Mouse (Mus musculus) forebrain, embryonic 12.5 days (tissue): ENCODE results near the gene Pde4b. TPM values are rescaled to one million over a fixed set of nuclear protein-coding genes. Genes with fewer than 3 reads are reported as not detected.
A peak's percentile ranks its signal among the peaks of the same experiment; 100 is the strongest.

Source experiments
- ATAC-seq: fragments of 200-750 bp; cut with Nextera tagmentation; 2 replicates; pipeline ENCODE4 v1.8.0; 2017; ENCODE audit warnings: moderate TSS enrichment; ENCODE audit not compliant: low FRiP score
- H3K27ac ChIP-seq: fragments of 300-500 bp; sonication (generic); 2 replicates; pipeline ENCODE4 v1.5.1; 2016; ENCODE audit warnings: mild to moderate bottlenecking
- H3K27me3 ChIP-seq: fragments of 300-500 bp; sonication (generic); 2 replicates; pipeline ENCODE4 v1.6.1; 2016; ENCODE audit warnings: mild to moderate bottlenecking
- H3K36me3 ChIP-seq: fragments of 300-500 bp; sonication (generic); replicated peaks from 2 replicates; pipeline ENCODE4 v1.6.1; 2016; ENCODE audit warnings: mild to moderate bottlenecking
- H3K4me1 ChIP-seq: fragments of 300-500 bp; sonication (generic); 2 replicates; pipeline ENCODE4 v1.6.1; 2016
- H3K4me2 ChIP-seq: fragments of 300-500 bp; sonication (generic); 2 replicates; pipeline ENCODE4 v1.6.1; 2016; ENCODE audit warnings: mild to moderate bottlenecking, moderate library complexity
- H3K4me3 ChIP-seq: fragments of 300-500 bp; sonication (generic); replicated peaks from 2 replicates; pipeline ENCODE4 v1.5.1; 2016; ENCODE audit warnings: mild to moderate bottlenecking
- H3K9ac ChIP-seq: fragments of 300-500 bp; sonication (generic); 2 replicates; pipeline ENCODE4 v1.6.1; 2016; ENCODE audit warnings: mild to moderate bottlenecking
- H3K9me3 ChIP-seq: fragments of 300-500 bp; sonication (generic); 2 replicates; pipeline ENCODE4 v1.6.1; 2016
- WGBS: fragments of 180-500 bp; shearing (Covaris S2); methylation state at CpG from one replicate; pipeline ENCODE4 v1.1.7; 2016; 5-methylcytosine and 5-hydroxymethylcytosine counted together
- polyA plus RNA-seq: library from polyadenylated mRNA; unstranded; fragments of >200 nt; fragmentation: Nextera tagmentation; extraction: Ambion mirVana; gene quantifications from 2 replicates; pipeline ENCODE4 v1.2.1, GENCODE M21; 2016

The Pde4b gene
- polyA plus RNA-seq, 1 experiment from 2014 or later = 7.5 TPM

GRCm38 (mm10) chr4:102530797-102531196, 443.5 kb downstream of the Pde4b start:
- no peak for ATAC-seq
- Histone ChIP-seq H3K9me3 (no peaks in the 10 kb centered on the region), H3K36me3 (no peaks in the 10 kb centered on the region), H3K9ac (no peak overlapping the region), H3K4me3 (no peak overlapping the region), H3K4me2 (no peak overlapping the region), H3K27ac (no peak overlapping the region), H3K4me1 (peaks cover 21% of the 10 kb centered on the region), H3K27me3 (0 out of 2 replicates have a peak, but pooled peaks cover 5% of the 10 kb centered on the region)
- WGBS = 83% methylated on average over 4 of the region's 4 CpGs

- Histone ChIP-seq H3K4me1 (peaks cover 21% of the 10 kb centered on the region), H3K36me3 (no peaks in the 10 kb centered on the region), H3K9me3 (no peaks in the 10 kb centered on the region), H3K27ac (no peak overlapping the region), H3K4me2 (no peak overlapping the region), H3K9ac (no peak overlapping the region), H3K27me3 (0 out of 2 replicates have a peak, but pooled peaks cover 5% of the 10 kb centered on the region), H3K4me3 (no peak overlapping the region)
- WGBS = 75% methylated on average over 4 of the region's 4 CpGs
- ATAC-seq = no peak
Observed at GRCm38 (mm10) chr4:102531729-102532128, 444.4 kb downstream of the Pde4b start.

GRCm38 (mm10) chr4:102533183-102534048, 446.1 kb downstream of the Pde4b start:
- 0 out of 2 replicates have a peak, but pooled peaks have one; percentile 27 for ATAC-seq
- Histone ChIP-seq H3K27ac (0 out of 2 replicates have a peak overlapping the region, but pooled peaks have one; percentile 46), H3K4me3 (no peak overlapping the region), H3K36me3 (no peaks in the 10 kb centered on the region), H3K9me3 (no peaks in the 10 kb centered on the region), H3K27me3 (0 out of 2 replicates have a peak, but pooled peaks cover 8% of the 10 kb centered on the region), H3K4me2 (no peak overlapping the region), H3K4me1 (peaks cover 18% of the 10 kb centered on the region), H3K9ac (no peak overlapping the region)
- WGBS = 54% methylated on average over 8 of the region's 8 CpGs

- 30% methylated on average over 5 of the region's 5 CpGs for WGBS
- H3K27ac ChIP-seq = peak overlapping the region; percentile 46; the same call in 1 of the 2 replicates
Observed at GRCm38 (mm10) chr4:102534049-102534730, 446.8 kb downstream of the Pde4b start.

GRCm38 (mm10) chr4:102535886-102536285, 448.5 kb downstream of the Pde4b start:
- Histone ChIP-seq H3K36me3 (no peaks in the 10 kb centered on the region), H3K4me3 (no peak overlapping the region), H3K4me1 (peaks cover 15% of the 10 kb centered on the region), H3K27me3 (0 out of 2 replicates have a peak, but pooled peaks cover 8% of the 10 kb centered on the region), H3K9me3 (no peaks in the 10 kb centered on the region), H3K4me2 (no peak overlapping the region), H3K9ac (no peak overlapping the region), H3K27ac (no peak overlapping the region)
- no peak for ATAC-seq
- 79% methylated on average over 3 of the region's 3 CpGs for WGBS

More at GRCm38 (mm10) chr4:102534049-102534730, 446.8 kb downstream of the Pde4b start:
- H3K36me3 ChIP-seq = no peaks in the 10 kb centered on the region
- H3K4me3 ChIP-seq = no peak overlapping the region
- H3K9ac ChIP-seq = no peak overlapping the region
- H3K27me3 ChIP-seq = 0 out of 2 replicates have a peak, but pooled peaks cover 8% of the 10 kb centered on the region
- peaks cover 15% of the 10 kb centered on the region for H3K4me1 ChIP-seq
- ATAC-seq = peak; percentile 85
- no peaks in the 10 kb centered on the region for H3K9me3 ChIP-seq
- H3K4me2 ChIP-seq = no peak overlapping the region

- Histone ChIP-seq H3K9me3 (no peaks in the 10 kb centered on the region), H3K4me1 (peaks cover 15% of the 10 kb centered on the region), H3K27ac (no peak overlapping the region), H3K36me3 (no peaks in the 10 kb centered on the region), H3K27me3 (0 out of 2 replicates have a peak, but pooled peaks cover 8% of the 10 kb centered on the region), H3K4me2 (no peak overlapping the region), H3K4me3 (no peak overlapping the region), H3K9ac (no peak overlapping the region)
- no peak for ATAC-seq
- WGBS = 83% methylated on average over 1 of the region's 1 CpGs
Observed at GRCm38 (mm10) chr4:102538266-102538665, 450.9 kb downstream of the Pde4b start.

- H3K4me3 ChIP-seq = no peak overlapping the region
- peaks cover 10% of the 10 kb centered on the region for H3K4me1 ChIP-seq
- 0 out of 2 replicates have a peak, but pooled peaks cover 8% of the 10 kb centered on the region for H3K27me3 ChIP-seq
- H3K27ac ChIP-seq = no peak overlapping the region
- H3K36me3 ChIP-seq = no peaks in the 10 kb centered on the region
- no peak overlapping the region for H3K4me2 ChIP-seq
- no peak overlapping the region for H3K9ac ChIP-seq
- H3K9me3 ChIP-seq = no peaks in the 10 kb centered on the region
- 81% methylated on average over 2 of the region's 2 CpGs for WGBS
- no peak for ATAC-seq
Observed at GRCm38 (mm10) chr4:102538793-102539192, 451.4 kb downstream of the Pde4b start.

GRCm38 (mm10) chr4:102539598-102540180, 452.3 kb downstream of the Pde4b start:
- Histone ChIP-seq H3K4me1 (0 out of 2 replicates have a peak, but pooled peaks cover 2% of the 10 kb centered on the region), H3K4me2 (no peak overlapping the region), H3K4me3 (no peak overlapping the region), H3K9me3 (no peaks in the 10 kb centered on the region), H3K27me3 (0 out of 2 replicates have a peak, but pooled peaks cover 8% of the 10 kb centered on the region), H3K27ac (no peak overlapping the region), H3K9ac (no peak overlapping the region), H3K36me3 (no peaks in the 10 kb centered on the region)
- 84% methylated on average over 5 of the region's 5 CpGs for WGBS
- no peak for ATAC-seq

GRCm38 (mm10) chr4:102542976-102543375, 455.6 kb downstream of the Pde4b start:
- Histone ChIP-seq H3K27ac (no peak overlapping the region), H3K9me3 (no peaks in the 10 kb centered on the region), H3K4me3 (no peak overlapping the region), H3K4me1 (no peaks in the 10 kb centered on the region), H3K4me2 (no peak overlapping the region), H3K36me3 (no peaks in the 10 kb centered on the region), H3K9ac (no peak overlapping the region), H3K27me3 (no peaks in the 10 kb centered on the region)
- ATAC-seq = no peak
- 92% methylated on average over 3 of the region's 3 CpGs for WGBS

- no peaks in the 10 kb centered on the region for H3K27me3 ChIP-seq
- no peaks in the 10 kb centered on the region for H3K4me1 ChIP-seq
- no peaks in the 10 kb centered on the region for H3K36me3 ChIP-seq
- no peak overlapping the region for H3K4me3 ChIP-seq
- H3K27ac ChIP-seq = no peak overlapping the region
- no peak overlapping the region for H3K4me2 ChIP-seq
- no peaks in the 10 kb centered on the region for H3K9me3 ChIP-seq
- no peak for ATAC-seq
- WGBS = 91% methylated on average over 4 of the region's 4 CpGs
- H3K9ac ChIP-seq = no peak overlapping the region
Observed at GRCm38 (mm10) chr4:102545226-102545625, 457.9 kb downstream of the Pde4b start.

GRCm38 (mm10) chr4:102555566-102555965, 468.2 kb downstream of the Pde4b start:
- H3K9me3 ChIP-seq = no peaks in the 10 kb centered on the region
- H3K9ac ChIP-seq = no peak overlapping the region
- H3K4me3 ChIP-seq = no peak overlapping the region
- WGBS = 86% methylated on average over 7 of the region's 7 CpGs
- H3K4me2 ChIP-seq = no peak overlapping the region
- ATAC-seq = no peak
- H3K27me3 ChIP-seq = no peaks in the 10 kb centered on the region
- H3K27ac ChIP-seq = no peak overlapping the region
- H3K36me3 ChIP-seq = no peaks in the 10 kb centered on the region
- no peaks in the 10 kb centered on the region for H3K4me1 ChIP-seq

- Histone ChIP-seq H3K9me3 (no peaks in the 10 kb centered on the region), H3K4me2 (no peak overlapping the region), H3K36me3 (no peaks in the 10 kb centered on the region), H3K27ac (no peak overlapping the region), H3K4me1 (no peaks in the 10 kb centered on the region; the same call in 1 of the 2 replicates), H3K9ac (no peak overlapping the region), H3K4me3 (no peak overlapping the region), H3K27me3 (no peaks in the 10 kb centered on the region)
- no peak for ATAC-seq
- 67% methylated on average over 2 of the region's 2 CpGs for WGBS
Observed at GRCm38 (mm10) chr4:102557006-102557405, 469.7 kb downstream of the Pde4b start.
